Mouse (Mus musculus) brain, adult 10 weeks (tissue): ENCODE data around the gene Eid2b. TPM values are rescaled to one million over a fixed set of nuclear protein-coding genes. Genes with fewer than 3 reads are reported as not detected.

Experiments
- polyA plus RNA-seq: library from polyadenylated mRNA; stranded (reverse); fragments of 350-450 nt; fragmentation: Illumina TruSeq; extraction: RNeasy Lipid Tissue Mini Kit (QIAGEN cat#74804); gene quantifications from one replicate; pipeline ENCODE4 v1.2.3, GENCODE M21; 2015; ENCODE audit warnings: low read depth, low replicate concordance

Eid2b gene
- 25.0 TPM for polyA plus RNA-seq

DNA sequence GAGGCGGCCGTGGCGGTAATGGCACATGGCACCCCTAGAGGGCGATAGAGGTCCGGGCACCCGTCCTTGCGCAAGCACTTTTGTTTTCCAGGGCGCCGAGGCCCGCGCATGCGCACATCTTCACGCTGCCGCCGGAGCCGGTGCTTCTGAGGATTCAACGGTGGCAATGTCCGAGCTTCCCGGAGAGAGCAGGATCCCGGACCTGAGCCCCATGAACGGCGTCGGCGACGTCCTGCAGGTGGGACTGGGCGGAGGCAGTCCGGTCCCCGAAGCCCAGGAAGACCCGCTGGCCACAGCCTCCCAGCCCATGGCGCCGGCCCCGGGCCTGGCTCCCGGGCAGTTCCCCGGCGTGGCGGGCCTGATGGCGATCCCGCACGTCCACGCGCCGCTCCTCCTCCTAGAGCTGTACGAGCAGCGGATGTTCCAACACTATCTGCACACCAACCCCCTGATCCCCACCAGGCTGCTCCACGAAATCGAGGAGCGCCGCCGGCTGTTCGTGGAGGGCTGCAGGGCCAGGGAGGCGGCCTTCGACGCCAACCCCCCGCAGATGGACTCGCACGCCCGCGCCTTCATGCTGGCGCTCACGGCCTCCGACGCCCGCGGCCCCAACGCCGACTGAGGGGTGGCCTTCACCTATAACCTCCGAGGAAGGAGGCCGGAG lies at the start of gene Eid2b:
Eid2b (plus strand) TSS at position 125 of the 664 bp plus-strand sequence.

DNA sequence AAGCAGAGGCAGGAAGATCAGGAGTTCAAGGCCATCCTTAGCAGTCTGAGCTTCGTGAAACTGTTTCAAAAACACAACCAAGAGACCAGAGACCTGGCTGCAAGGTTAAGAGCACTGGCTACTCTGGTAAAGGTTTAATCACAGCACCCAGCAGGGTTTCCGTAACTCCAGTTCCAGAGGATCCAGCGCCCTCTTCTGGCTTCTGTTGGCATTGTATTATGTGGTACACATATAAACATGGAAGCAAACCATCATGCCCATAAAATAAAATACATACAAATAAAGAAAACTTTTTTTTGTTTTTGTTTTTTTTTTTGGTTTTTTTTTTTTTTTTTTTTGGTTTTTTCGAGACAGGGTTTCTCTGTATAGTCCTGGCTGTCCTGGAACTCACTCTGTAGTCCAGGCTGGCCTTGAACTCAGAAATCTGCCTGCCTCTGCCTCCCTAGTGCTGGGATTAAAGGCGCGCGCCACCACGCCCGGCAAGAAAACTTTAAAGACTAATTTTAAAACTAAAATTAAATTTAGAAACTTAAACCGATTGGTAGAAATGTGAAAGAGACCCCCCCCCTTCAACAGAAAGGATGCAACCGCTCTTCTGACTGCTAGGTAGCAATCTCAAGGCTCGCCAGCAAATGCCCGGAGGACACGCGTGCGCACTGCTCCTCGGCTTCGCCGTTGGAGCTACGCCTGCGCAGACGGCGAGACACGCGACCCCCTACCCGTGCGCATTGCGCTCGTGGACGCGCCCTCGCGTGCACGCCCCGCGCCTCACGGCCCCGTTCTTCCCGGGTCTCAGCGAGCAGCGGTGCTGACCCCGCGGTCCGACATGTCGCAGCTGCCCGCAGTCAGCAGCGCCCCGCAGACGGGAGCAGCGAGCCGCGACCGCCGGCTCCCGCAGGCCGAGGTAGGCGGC lies 10.2 kb upstream of the Eid2b start, which contains the start of gene Eid2:
Eid2 (plus strand) TSS at position 753 of the 913 bp plus-strand sequence.

DNA sequence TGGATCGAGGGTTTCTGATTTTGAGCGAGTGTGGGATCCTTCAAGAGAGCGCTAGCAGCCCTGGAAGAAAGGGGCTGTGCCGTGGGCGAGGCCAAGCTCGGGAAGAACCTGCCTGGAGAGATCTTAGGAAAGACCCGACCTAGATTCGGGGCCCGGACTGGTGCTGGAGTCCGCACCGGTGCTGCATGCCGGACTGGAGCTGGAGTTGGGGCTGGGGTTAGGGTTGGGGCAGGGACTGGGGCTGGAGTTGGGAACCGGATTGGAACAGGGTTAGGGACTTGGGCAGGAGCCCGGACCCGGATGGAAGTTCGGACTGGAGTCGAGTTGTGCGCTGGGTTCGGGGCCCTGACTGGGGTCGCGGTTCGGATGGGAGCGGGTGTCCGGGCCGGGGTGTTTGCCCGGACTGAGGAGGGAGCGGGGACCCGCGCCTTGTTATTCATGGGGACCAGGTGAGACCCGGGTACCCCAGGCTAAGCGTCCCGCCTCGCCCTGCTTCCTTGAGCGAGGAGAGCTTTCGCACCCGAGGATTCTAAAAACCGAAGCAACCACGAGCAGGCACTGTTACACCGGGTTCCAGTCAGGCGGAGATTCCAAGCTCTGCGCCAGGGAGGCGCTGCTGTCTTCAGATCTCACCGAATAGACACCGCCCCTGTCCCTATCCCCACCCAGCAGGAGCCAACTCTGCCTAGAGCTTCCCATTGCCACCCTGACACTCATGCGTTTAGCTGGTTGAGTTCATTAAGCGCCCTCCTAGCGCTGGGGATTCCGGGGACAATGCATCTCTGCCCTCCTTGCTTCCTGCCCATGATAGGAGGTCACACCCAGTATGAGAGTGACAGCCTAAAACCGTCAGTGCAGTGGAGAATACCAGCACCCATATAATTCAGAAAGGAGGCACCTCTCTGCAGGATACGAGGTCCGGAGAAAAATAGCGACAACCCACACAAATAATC lies 13.4 kb downstream of the Eid2b start, which contains the start of gene Selenov:
Selenov (minus strand) TSS at position 549 of the 953 bp plus-strand sequence.

DNA sequence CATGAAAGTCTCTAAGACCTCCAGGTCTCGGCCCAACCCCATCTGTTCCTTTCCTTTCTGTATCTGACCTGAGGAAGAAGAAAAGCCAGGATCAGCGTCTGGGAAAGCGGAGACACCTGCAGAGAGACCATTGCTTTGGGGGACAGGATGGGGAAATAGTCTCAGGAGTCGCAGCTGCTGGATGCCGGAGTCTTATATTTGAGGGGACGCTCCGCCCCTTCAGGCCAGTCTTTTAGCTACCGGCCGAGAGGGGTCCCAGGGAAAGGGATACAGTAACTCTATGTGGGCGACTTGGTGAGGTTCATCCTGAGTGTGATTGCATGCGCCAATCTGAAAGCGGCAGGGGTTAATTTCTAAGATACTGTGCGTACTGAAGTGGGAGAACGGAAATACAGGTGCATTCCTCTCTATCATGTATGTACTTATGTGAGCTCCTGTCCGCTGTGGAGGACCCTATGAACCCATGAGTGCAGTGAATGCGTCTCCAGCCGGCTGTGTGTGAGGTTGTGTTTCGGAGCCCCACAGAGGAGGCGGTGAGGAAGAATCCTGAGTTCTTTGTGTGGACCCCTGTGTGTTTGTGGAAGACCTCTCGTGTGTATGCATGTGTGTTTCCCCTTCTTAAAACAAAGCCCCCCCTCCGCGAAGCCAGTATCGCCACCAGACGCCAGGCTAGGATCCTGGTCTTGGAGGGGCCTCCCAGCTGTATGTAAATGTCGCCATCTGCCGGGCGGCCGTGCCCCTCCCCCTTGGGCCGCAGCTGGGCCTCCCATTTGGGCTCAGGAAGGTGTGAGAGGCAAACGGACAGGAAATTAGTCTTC lies 24.3 kb downstream of the Eid2b start, which contains the start of gene Dll3:
Dll3 (minus strand) TSS at position 623 of the 818 bp plus-strand sequence.

DNA sequence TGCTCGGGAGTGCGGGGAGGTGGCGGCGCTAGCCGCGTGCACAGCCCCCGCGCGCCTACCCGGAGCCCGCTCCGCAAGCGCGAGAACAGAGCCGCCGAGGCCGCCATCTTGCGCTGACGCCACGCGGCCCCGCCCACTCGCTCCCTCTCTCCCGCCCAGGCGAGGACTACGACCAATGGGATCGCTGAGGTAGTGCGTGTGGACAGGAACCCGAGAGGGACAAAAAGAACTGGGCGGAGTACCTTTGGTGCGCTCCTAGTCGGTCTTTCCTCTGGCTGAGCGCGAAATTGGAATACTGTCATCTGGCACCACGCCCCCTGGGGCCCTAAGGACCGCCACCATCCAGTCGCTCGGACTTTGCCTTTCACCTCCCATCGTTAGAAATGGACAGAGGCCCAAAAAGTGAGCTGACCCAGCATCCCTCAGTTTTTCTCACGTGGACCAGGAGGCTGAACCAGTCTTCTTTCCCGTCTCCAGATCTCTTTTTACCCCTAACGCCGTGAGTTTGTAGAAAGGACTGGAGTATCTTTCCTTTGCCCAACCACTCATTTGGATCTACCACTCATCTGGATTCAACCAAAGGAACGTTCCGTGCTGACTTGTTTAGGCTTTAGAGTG lies 34.5 kb downstream of the Eid2b start, which contains the start of gene Timm50:
Timm50 (minus strand) TSS at position 147 of the 618 bp plus-strand sequence.

Other genes starting within 250 kb of the Eid2b start
- gene Psmc4, start 227.6 kb upstream of the Eid2b start, polyA plus RNA-seq: 177 TPM
- 0.06 TPM for gene Fcgbp, start 206.5 kb upstream of the Eid2b start, polyA plus RNA-seq
- gene 9530053A07Rik, start 148.3 kb upstream of the Eid2b start, polyA plus RNA-seq: 0.04 TPM
- 60.8 TPM for gene Fbl, start 108.0 kb upstream of the Eid2b start, polyA plus RNA-seq
- gene Dyrk1b, start 98.3 kb upstream of the Eid2b start, polyA plus RNA-seq: 17.0 TPM
- gene Eid2, start 9.9 kb upstream of the Eid2b start, polyA plus RNA-seq: 47.8 TPM
- gene Selenov, start 13.4 kb downstream of the Eid2b start, polyA plus RNA-seq: 0.74 TPM
- 1.0 TPM for gene Dll3, start 24.5 kb downstream of the Eid2b start, polyA plus RNA-seq
- gene Timm50, start 34.3 kb downstream of the Eid2b start, polyA plus RNA-seq: 48.9 TPM
- 94.6 TPM for gene Supt5, start 61.0 kb downstream of the Eid2b start, polyA plus RNA-seq
- 704 TPM for gene Rps16, start 72.9 kb downstream of the Eid2b start, polyA plus RNA-seq
- 4.3 TPM for gene Plekhg2, start 94.9 kb downstream of the Eid2b start, polyA plus RNA-seq
- 2.7 TPM for gene Zfp36, start 102.5 kb downstream of the Eid2b start, polyA plus RNA-seq
- 31.3 TPM for gene Med29, start 115.0 kb downstream of the Eid2b start, polyA plus RNA-seq
- 102 TPM for gene Paf1, start 115.2 kb downstream of the Eid2b start, polyA plus RNA-seq
- 4.6 TPM for gene Gmfg, start 159.7 kb downstream of the Eid2b start, polyA plus RNA-seq
- 38.2 TPM for gene Lrfn1, start 174.2 kb downstream of the Eid2b start, polyA plus RNA-seq
- not detected for gene Ifnl2, start 232.7 kb downstream of the Eid2b start, polyA plus RNA-seq
- gene Ifnl3, start 245.1 kb downstream of the Eid2b start, polyA plus RNA-seq: not detected